Mouse (Mus musculus) liver, embryonic 11.5 days (tissue): ENCODE measurements around the gene Ptprn2. TPM values are rescaled to one million over a fixed set of nuclear protein-coding genes. Genes with fewer than 3 reads are reported as not detected.

Experiments used
- ATAC-seq: fragments of 200-750 bp; cut with Nextera tagmentation; replicated peaks from 2 replicates; pipeline ENCODE4 v1.8.0; 2017; ENCODE audit warnings: moderate number of reproducible peaks, mild to moderate bottlenecking, moderate TSS enrichment, moderate library complexity; ENCODE audit not compliant: low FRiP score
- DNase-seq: peaks from one replicate; pipeline ENCODE4 v3.0.0-alpha.2; 2017; ENCODE audit warnings: low spot score
- H3K27ac ChIP-seq: fragments of 300-500 bp; sonication (generic); 2 replicates; pipeline ENCODE4 v1.5.1; 2014; ENCODE audit warnings: mild to moderate bottlenecking, low read depth, low read length, control low read depth
- H3K27me3 ChIP-seq: fragments of 300-500 bp; sonication (generic); replicated peaks from 2 replicates; pipeline ENCODE4 v1.6.1; 2014; ENCODE audit warnings: low read length, mixed read lengths; ENCODE audit not compliant: control insufficient read depth, insufficient read depth
- H3K36me3 ChIP-seq: fragments of 300-500 bp; sonication (generic); 2 replicates; pipeline ENCODE4 v1.6.1; 2014; ENCODE audit warnings: mild to moderate bottlenecking, low read length, moderate library complexity, mixed read lengths; ENCODE audit not compliant: control insufficient read depth, insufficient read depth
- H3K4me1 ChIP-seq: fragments of 300-500 bp; sonication (generic); replicated peaks from 2 replicates; pipeline ENCODE4 v1.6.1; 2014; ENCODE audit warnings: low read length, mixed read lengths; ENCODE audit not compliant: control insufficient read depth, insufficient read depth
- H3K4me2 ChIP-seq: fragments of 300-500 bp; sonication (generic); 2 replicates; pipeline ENCODE4 v1.6.1; 2014; ENCODE audit warnings: mild to moderate bottlenecking, control low read depth, moderate library complexity
- H3K4me3 ChIP-seq: fragments of 300-500 bp; sonication (generic); 2 replicates; pipeline ENCODE4 v1.5.1; 2014; ENCODE audit warnings: low read depth, low read length, control low read depth
- H3K9ac ChIP-seq: fragments of 300-500 bp; sonication (generic); 2 replicates; pipeline ENCODE4 v1.6.1; 2014; ENCODE audit warnings: low read depth, low read length, control low read depth
- H3K9me3 ChIP-seq: fragments of 300-500 bp; sonication (generic); 2 replicates; pipeline ENCODE4 v1.6.1; 2016; ENCODE audit warnings: low read length, inconsistent platforms, mixed read lengths; ENCODE audit not compliant: control insufficient read depth
- WGBS: fragments of 180-500 bp; shearing (Covaris S2); extraction: QIAGEN DNeasy Blood & Tissue Kit; methylation state at CpG from one replicate; pipeline ENCODE4 v1.1.7; 2014; 5-methylcytosine and 5-hydroxymethylcytosine counted together
- polyA plus RNA-seq: library from polyadenylated mRNA; unstranded; fragments of >200 nt; fragmentation: Nextera tagmentation; extraction: Ambion mirVana; gene quantifications from 2 replicates; pipeline ENCODE4 v1.2.1, GENCODE M21; 2014

The Ptprn2 gene
- polyA plus RNA-seq, 1 experiment from 2014 or later: 0.11 TPM

- Histone ChIP-seq H3K27ac (no peak overlapping the region), H3K27me3 (no peaks in the 10 kb centered on the region), H3K9ac (no peak overlapping the region), H3K9me3 (no peaks in the 10 kb centered on the region), H3K4me1 (no peaks in the 10 kb centered on the region), H3K4me3 (no peak overlapping the region), H3K4me2 (no peak overlapping the region), H3K36me3 (no peaks in the 10 kb centered on the region)
- WGBS: 78% methylated on average over 5 of the region's 5 CpGs
- DNase-seq (no peak), ATAC-seq (no peak)
Measured at GRCm38 (mm10) chr12:117135205-117135604, 649.7 kb downstream of the Ptprn2 start.

- no peak overlapping the region for H3K27ac ChIP-seq
- no peaks in the 10 kb centered on the region for H3K4me1 ChIP-seq
- H3K27me3 ChIP-seq: no peaks in the 10 kb centered on the region
- no peak overlapping the region for H3K4me2 ChIP-seq
- DNase-seq: no peak
- 65% methylated on average over 5 of the region's 5 CpGs for WGBS
- no peaks in the 10 kb centered on the region for H3K36me3 ChIP-seq
- no peak overlapping the region for H3K9ac ChIP-seq
- no peaks in the 10 kb centered on the region for H3K9me3 ChIP-seq
- H3K4me3 ChIP-seq: no peak overlapping the region
- no peak for ATAC-seq
Measured at GRCm38 (mm10) chr12:117136472-117137010, 651.0 kb downstream of the Ptprn2 start.

GRCm38 (mm10) chr12:117140901-117141300 is 655.4 kb downstream of the Ptprn2 start:
- Histone ChIP-seq H3K9ac (no peak overlapping the region), H3K4me1 (no peaks in the 10 kb centered on the region), H3K9me3 (no peaks in the 10 kb centered on the region), H3K27ac (no peak overlapping the region), H3K36me3 (no peaks in the 10 kb centered on the region), H3K4me3 (no peak overlapping the region), H3K27me3 (no peaks in the 10 kb centered on the region), H3K4me2 (no peak overlapping the region)
- ATAC-seq (no peak), DNase-seq (no peak)
- WGBS: 77% methylated on average over 4 of the region's 4 CpGs

GRCm38 (mm10) chr12:117141394-117141793 is 655.9 kb downstream of the Ptprn2 start:
- no peak for DNase-seq
- 82% methylated on average over 6 of the region's 6 CpGs for WGBS

GRCm38 (mm10) chr12:117149176-117149575 is 663.7 kb downstream of the Ptprn2 start:
- ATAC-seq (no peak), DNase-seq (no peak)
- H3K36me3 ChIP-seq: no peaks in the 10 kb centered on the region
- H3K9ac ChIP-seq: no peak overlapping the region
- H3K4me3 ChIP-seq: no peak overlapping the region
- no peaks in the 10 kb centered on the region for H3K4me1 ChIP-seq
- H3K9me3 ChIP-seq: no peaks in the 10 kb centered on the region
- 22% methylated on average over 7 of the region's 7 CpGs for WGBS
- no peak overlapping the region for H3K27ac ChIP-seq
- H3K27me3 ChIP-seq: peaks cover 52% of the 10 kb centered on the region
- no peak overlapping the region for H3K4me2 ChIP-seq

More at GRCm38 (mm10) chr12:117141394-117141793, 655.9 kb downstream of the Ptprn2 start:
- Histone ChIP-seq H3K4me2 (no peak overlapping the region), H3K36me3 (no peaks in the 10 kb centered on the region), H3K9ac (no peak overlapping the region), H3K27ac (no peak overlapping the region), H3K4me3 (no peak overlapping the region), H3K4me1 (no peaks in the 10 kb centered on the region), H3K9me3 (no peaks in the 10 kb centered on the region), H3K27me3 (0 out of 2 replicates have a peak, but pooled peaks cover under 1% of the 10 kb centered on the region)
- no peak for ATAC-seq

- no peak overlapping the region for H3K27ac ChIP-seq
- WGBS: 11% methylated on average over 33 of the region's 33 CpGs
- H3K27me3 ChIP-seq: peaks cover 69% of the 10 kb centered on the region
- no peaks in the 10 kb centered on the region for H3K9me3 ChIP-seq
- H3K36me3 ChIP-seq: no peaks in the 10 kb centered on the region
- H3K4me3 ChIP-seq: no peak overlapping the region
- no peak overlapping the region for H3K4me2 ChIP-seq
- no peak for DNase-seq
- no peaks in the 10 kb centered on the region for H3K4me1 ChIP-seq
- ATAC-seq: no peak
- no peak overlapping the region for H3K9ac ChIP-seq
Measured at GRCm38 (mm10) chr12:117150611-117151395, 665.3 kb downstream of the Ptprn2 start.

- Histone ChIP-seq H3K4me3 (no peak overlapping the region), H3K9me3 (no peaks in the 10 kb centered on the region), H3K27ac (no peak overlapping the region), H3K4me2 (no peak overlapping the region), H3K27me3 (peaks cover 73% of the 10 kb centered on the region), H3K9ac (no peak overlapping the region), H3K4me1 (no peaks in the 10 kb centered on the region), H3K36me3 (no peaks in the 10 kb centered on the region)
- WGBS: 14% methylated on average over 7 of the region's 7 CpGs
- ATAC-seq: no peak
- no peak for DNase-seq
Measured at GRCm38 (mm10) chr12:117151611-117152010, 666.1 kb downstream of the Ptprn2 start.

GRCm38 (mm10) chr12:117152366-117153165 is 667.0 kb downstream of the Ptprn2 start:
- Histone ChIP-seq H3K9ac (no peak overlapping the region), H3K4me3 (no peak overlapping the region), H3K27me3 (peaks cover 80% of the 10 kb centered on the region), H3K4me2 (no peak overlapping the region), H3K27ac (no peak overlapping the region), H3K36me3 (no peaks in the 10 kb centered on the region), H3K9me3 (no peaks in the 10 kb centered on the region), H3K4me1 (no peaks in the 10 kb centered on the region)
- DNase-seq (no peak), ATAC-seq (no peak)
- WGBS: 5% methylated on average over 28 of the region's 28 CpGs
